Mouse (Mus musculus) adrenal gland (tissue): ENCODE results near the gene Scd1.

Source experiments
- intact Hi-C: fragments of 180-260 bp; cut with DNase I; formaldehyde crosslinking; loops from one replicate; pipeline ENCODE4 v1.15.1; 2025

Scd1 gene

GRCm38 (mm10) chr19:44400484-44401197 lies 7.0 kb downstream of the Scd1 start:
- intact Hi-C loops = no loop called here

DNA sequence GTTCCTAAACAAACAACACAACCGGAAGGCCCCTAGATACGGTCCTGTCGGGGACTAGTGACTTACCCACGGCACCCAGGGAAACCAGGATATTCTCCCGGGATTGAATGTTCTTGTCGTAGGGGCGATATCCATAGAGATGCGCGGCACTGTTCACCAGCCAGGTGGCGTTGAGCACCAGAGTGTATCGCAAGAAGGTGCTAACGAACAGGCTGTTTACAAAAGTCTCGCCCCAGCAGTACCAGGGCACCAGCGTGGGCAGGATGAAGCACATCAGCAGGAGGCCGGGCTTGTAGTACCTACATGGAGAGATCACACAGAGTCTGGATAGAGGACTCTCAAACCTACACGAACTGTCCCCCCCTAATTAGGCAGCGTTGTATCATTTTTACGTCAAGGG lies 7.6 kb downstream of the Scd1 start:
- intact Hi-C loops = no loop called here

DNA sequence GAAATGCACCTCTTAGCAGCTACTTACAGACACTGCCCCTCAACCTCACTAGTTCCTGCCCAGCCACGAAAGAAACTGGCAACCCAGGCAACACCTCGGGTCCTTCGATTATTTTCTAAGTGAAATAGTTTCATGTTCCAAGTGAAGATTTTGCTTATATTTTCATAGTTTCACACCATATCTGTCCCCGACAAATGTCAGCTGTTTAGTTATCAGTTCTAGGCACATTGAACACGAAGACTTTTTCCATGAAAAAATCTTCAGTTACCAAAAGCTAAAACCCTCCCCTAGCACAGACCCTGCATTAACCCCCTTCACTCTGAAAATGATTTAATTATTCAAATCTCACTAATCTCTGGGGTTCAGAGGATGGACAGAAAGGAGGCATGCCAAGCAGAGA lies 10.9 kb downstream of the Scd1 start:
- intact Hi-C loops = no loop called here

DNA sequence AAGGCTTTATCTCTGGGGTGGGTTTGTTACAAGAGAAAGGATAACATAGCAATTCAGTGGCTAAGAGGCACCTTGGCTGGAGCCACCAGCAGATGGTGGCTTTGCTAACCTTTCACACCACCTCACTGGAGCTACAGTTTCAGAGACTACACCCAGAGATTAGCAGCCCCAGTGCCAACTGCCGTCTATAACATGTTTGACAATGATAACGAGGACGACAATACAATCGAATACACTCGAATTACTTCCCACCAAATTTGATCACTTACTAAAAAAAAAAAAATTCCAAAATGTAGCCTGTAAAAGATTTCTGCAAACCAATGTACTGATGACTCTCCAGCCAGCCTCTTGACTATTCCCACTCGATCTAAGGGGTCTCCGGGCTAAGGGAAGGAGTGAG lies 12.7 kb downstream of the Scd1 start:
- intact Hi-C loops = no loop called here

GRCm38 (mm10) chr19:44393962-44394422 lies 13.7 kb downstream of the Scd1 start:
- intact Hi-C loops = no loop called here

GRCm38 (mm10) chr19:44392339-44393009 lies 15.2 kb downstream of the Scd1 start:
- intact Hi-C loops = no loop called here

- intact Hi-C loops = no loop called here
Observed at GRCm38 (mm10) chr19:44391856-44392255, 15.8 kb downstream of the Scd1 start.

- intact Hi-C loops = no loop called here
Observed at GRCm38 (mm10) chr19:44389507-44389906, 18.2 kb downstream of the Scd1 start.

DNA sequence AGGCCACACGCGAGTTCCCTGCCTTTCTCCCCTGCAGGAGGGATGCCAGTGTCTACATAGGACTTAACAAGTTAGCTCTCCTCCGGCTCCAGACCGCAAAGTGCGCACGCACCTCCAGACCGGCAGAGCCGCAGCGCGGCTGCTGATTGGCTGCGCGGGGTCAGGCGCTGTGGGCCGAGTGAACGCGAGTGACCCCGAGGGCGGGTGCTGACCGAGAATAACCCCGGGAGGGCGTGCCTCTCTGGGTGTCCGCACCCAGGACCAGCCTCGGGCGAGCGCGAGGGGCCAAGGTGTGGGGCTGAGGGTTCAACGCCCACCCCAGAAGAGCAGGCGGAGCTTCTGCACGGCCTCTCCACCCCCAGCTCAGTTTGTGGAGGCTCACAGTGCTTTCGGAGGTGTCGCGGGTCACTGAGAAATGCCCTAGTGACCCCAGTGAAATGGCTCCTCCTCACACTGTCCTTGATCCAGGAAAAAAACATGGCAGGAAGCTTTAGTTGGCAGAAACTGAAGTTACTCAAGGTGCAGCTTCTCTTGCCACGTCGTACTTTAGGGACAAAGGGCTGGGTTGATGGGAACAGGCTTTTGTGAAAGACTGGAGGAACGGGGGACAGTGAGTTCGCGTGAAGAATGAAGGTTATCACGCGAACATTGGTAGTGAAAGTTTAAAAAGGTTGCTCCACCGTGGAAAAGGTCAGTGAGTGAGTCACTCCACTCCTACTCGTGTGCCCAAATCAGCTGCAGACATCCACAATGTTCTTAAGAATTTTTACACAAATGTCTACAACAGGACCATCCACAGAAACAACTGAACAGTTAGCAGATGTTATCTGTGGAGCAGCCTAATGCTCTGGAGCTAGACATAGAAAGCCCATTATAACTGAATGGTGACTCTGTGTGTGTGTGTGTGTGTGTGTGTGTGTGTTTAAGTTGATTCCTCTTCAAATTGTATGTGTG lies 18.9 kb downstream of the Scd1 start:
- intact Hi-C loops = no loop called here

DNA sequence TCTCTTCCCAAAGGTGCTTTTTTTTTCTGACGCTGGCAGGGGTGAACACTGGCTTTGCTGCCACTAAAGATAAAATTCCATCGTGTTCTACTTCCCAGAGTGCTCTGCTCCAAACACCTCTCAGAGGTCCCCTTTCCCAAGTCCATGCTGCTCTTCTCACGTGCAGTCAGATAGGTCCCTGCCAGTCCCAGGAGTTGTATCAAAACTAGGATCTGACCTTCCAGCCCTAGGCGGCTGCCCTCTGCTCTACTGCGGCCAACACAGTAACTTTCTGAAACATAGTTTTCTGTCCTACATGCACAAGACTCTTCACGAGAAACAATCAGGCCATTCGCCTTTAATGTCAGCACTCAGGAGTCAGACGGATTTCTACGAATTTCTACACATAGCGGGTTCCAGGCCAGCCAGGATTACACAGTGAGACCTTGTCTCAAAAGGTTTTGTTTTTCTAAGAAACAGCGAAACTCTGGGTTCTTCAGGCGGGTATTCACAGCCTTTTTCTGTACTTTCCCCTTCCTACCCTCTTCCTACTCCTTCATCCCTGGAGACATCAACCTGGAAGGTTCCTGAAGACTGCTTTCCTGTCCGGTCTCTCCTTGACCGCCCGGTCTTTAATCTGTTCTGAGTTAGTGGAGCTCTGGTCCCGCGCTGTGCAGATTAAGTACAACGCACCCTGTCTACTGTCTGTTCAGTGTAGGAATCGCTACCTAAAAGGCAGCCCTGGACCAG lies 19.8 kb downstream of the Scd1 start:
- intact Hi-C loops = no loop called here

DNA sequence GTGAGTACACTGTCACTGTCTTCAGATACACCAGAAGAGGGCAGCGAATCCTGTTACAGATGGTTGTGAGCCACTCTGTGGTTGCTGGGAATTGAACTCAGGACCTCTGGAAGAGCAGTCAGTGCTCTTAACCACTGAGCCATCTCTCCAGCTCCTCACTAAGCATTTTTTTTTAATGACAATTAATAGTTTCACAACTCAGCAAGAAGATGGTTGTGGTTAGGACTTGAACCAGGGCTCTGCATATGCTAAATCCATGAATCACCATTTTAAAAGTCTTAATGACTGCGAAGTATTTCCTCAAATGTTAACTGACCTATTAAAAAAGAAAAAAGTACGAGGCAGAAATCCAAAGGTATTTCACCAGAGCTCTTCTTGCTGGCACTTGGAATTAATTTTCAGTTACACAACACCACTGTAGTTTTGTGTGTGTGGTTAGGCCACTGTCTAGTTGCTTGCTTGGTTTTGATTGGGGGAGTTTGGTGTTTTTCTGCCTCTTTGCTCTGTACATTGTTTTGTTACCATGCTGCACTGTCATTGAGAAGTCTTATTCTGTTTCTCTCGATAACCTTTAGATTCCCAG lies 20.5 kb downstream of the Scd1 start:
- intact Hi-C loops = no loop called here

DNA sequence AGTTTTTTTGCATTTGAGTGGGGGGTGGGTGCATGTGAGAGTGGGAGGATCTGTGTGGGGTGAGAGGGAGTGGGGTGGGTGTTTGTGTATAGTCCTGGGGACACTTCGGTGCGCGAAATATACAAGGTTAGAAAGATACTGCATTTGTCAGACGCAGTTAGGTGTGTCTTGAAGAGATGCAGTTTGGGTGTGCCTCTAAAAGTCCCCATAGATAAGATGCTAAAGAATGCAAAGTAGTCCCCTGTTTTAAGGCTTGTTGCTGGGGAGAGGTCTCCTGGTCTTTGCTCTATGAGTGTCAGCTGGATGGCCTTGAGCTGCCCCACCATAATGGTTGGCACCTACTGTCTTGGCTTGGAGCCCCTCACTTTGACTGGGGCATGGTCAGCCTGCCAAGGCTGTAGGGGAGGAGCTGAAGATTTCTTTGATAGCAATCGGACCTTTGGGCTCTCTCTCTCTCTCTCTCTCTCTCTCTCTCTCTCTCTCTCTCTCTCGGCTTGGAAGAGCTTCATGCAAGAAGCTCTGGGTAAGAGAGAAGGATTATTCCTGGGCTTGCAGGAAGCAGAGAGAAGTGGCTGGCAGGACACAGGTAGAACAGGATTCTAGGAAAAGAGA lies 21.7 kb downstream of the Scd1 start:
- intact Hi-C loops = no loop called here

DNA sequence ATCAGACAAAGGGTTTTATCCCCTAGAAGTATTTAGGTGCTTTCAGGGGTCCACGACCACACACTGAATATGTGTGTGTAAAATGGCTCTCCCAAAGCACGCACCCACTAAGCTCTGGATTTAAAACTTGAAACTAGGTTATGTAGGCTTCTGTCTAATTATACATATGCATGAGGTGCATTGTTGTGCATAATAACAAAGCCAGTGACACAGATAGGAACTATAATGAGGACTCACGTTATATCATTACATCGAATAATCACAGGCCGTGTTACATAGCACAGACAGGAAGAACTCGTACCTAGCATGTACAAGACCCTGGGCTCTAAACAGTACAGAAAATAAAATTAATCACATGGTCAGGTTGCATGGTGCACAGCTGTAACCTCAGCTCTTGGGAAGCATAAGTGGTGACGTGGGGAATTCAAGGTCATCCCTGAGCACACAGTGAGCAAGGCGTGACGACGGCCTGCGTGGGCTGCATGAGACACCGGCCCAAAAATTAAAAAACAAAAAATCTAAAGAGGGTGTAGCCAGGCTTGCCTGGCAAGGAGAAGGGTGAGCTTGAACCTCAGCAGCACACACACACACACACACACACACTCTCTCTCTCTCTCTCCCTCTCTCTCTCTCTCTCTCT lies 24.9 kb downstream of the Scd1 start:
- intact Hi-C loops = no loop called here

DNA sequence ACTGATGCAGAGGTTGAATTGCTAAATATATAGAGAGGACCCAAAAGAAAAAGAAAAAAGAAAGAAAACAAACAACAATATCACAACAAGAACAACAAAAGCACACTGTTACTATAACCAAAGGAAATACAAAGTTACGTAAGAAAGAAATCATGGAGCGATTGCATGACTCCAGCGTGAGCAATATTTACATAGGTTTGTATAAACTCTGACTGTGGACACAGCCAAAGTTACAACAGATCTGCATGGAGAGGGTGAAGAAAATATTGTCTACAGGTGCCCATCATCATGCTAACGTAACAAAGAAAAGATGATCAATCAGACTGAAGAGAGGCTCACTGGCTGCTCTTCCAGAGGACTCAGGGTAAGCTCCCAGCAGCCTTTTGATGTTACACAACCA lies 27.6 kb downstream of the Scd1 start:
- intact Hi-C loops = no loop called here

- intact Hi-C loops = loop anchor here (10.0 kb wide), 1 partner anchor 166 kb away; the partner anchor contains the start of gene Sec31b
Observed at GRCm38 (mm10) chr19:44379090-44379489, 28.6 kb downstream of the Scd1 start.

GRCm38 (mm10) chr19:44377629-44378375 lies 29.9 kb downstream of the Scd1 start:
- intact Hi-C loops = loop anchor here (10.0 kb wide), 1 partner anchor 167 kb away; the partner anchor contains the start of gene Sec31b

DNA sequence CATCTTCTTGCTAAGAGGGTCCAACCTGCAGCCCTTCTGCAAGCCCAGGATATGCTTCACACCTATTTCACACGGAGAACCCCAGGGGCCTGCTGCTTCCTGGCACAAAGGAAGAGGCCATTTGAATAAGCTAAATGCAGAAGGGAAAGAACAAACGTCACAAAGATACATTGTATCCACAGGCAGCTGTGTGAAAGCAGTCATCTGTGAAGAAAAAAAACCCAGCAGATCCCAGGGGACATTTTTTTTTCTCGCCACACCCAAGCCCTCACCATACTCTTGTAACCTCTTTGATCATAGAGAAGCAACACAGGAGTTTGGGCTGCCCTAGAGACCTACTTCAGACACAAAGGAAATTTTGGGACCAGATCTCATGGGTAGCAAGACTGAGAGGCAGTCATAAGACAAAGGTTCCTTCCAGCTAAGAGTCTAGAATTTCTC lies 31.1 kb downstream of the Scd1 start:
- intact Hi-C loops = loop anchor here (10.0 kb wide), 1 partner anchor 168 kb away; the partner anchor contains the start of gene Sec31b

DNA sequence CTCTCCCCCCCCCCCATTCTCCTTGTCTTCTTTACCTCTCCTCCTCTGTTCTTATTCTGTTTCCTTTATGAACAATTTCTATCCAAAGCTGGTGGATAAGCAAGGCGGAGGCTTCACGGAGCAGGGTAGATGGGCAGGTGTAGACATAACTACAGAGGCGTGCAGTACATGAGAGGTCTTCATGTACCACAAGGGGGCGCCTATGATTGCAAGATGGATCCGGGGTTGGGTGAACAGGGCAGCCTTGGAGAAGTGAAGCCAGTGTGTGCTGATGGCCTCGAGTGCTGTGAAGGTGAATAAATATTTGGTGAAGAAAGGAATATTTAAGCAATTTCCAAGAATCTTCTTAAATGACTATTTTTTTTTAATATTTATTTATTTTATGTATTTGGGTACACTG lies 34.7 kb downstream of the Scd1 start:
- intact Hi-C loops = loop anchor here (1.0 to 10.0 kb wide), 3 partner anchors 46 to 172 kb away; partner anchors contain the start of gene Sec31b

GRCm38 (mm10) chr19:44370231-44370630 lies 37.4 kb downstream of the Scd1 start:
- intact Hi-C loops = loop anchor here (5.0 to 10.0 kb wide), 2 partner anchors 102 to 175 kb away; partner anchors contain the start of gene Sec31b
